Mouse (Mus musculus) G1E (cell line): ENCODE results near the gene Timp3. TPM values are rescaled to one million over a fixed set of nuclear protein-coding genes. Genes with fewer than 3 reads are reported as not detected.
A peak's percentile ranks its signal among the peaks of the same experiment; 100 is the strongest.

Experiments
- ATAC-seq: 2 replicates; pipeline ENCODE4 v1.8.0; 2016; ENCODE audit warnings: mild to moderate bottlenecking; ENCODE audit not compliant: insufficient number of reproducible peaks, poor library complexity, low FRiP score, severe bottlenecking; ENCODE audit errors: extremely low read depth
- DNase-seq: peaks from one replicate; pipeline ENCODE4 v3.0.0; 2012; ENCODE audit warnings: low spot score
- H3K27me3 ChIP-seq: 2 replicates; pipeline ENCODE4 v1.6.1; 2012; ENCODE audit warnings: mild to moderate bottlenecking, low read length, inconsistent platforms; ENCODE audit not compliant: insufficient read depth
- H3K36me3 ChIP-seq: replicated peaks from 2 replicates; pipeline ENCODE3; 2012; ENCODE audit warnings: mild to moderate bottlenecking, inconsistent platforms
- H3K4me1 ChIP-seq: 2 replicates; pipeline ENCODE4 v1.6.1; 2012; ENCODE audit warnings: low read depth, low read length, inconsistent platforms, mixed read lengths; ENCODE audit not compliant: insufficient read depth
- H3K4me3 ChIP-seq: 2 replicates; pipeline ENCODE4 v1.5.1; 2012; ENCODE audit warnings: low read depth, mild to moderate bottlenecking, inconsistent platforms, low read length, moderate library complexity, mixed read lengths
- H3K9me3 ChIP-seq: replicated peaks from 2 replicates; pipeline ENCODE4 v1.6.1; 2012; ENCODE audit warnings: inconsistent platforms
- CTCF ChIP-seq: IDR thresholded peaks from 2 replicates; pipeline ENCODE4 v1.5.1; 2012; ENCODE audit warnings: low read depth, low read length, inconsistent platforms, mixed read lengths
- GATA1 ChIP-seq: IDR thresholded peaks from 2 replicates; pipeline ENCODE4 v1.6.1; 2012; ENCODE audit warnings: borderline replicate concordance, low read length, inconsistent platforms, mixed read lengths
- GATA2 ChIP-seq: IDR thresholded peaks from 2 replicates; pipeline ENCODE4 v1.6.1; 2012; ENCODE audit warnings: low read depth, low read length, inconsistent platforms, borderline replicate concordance
- POLR2AphosphoS5 ChIP-seq: IDR thresholded peaks from 2 replicates; pipeline ENCODE4 v1.6.1; 2012; ENCODE audit warnings: low read depth, low read length, inconsistent platforms; ENCODE audit not compliant: insufficient replicate concordance
- TAL1 ChIP-seq: conservative IDR thresholded peaks from 2 replicates; pipeline ENCODE4 v1.6.1; 2012; ENCODE audit warnings: low read depth, low read length, inconsistent platforms, mixed read lengths
- polyA plus RNA-seq: library from polyadenylated mRNA; stranded (reverse); fragments of >175 nt; gene quantifications from 2 replicates; pipeline ENCODE4 v1.2.3, GENCODE M21; 2012
- total RNA-seq, 2 experiments: library from RNA; stranded (forward) in 1 of 2; stranded (reverse) in 1 of 2; fragments of 200-1000 nt in 1 of 2; fragments of >200 nt in 1 of 2; fragmentation: Nextera tagmentation in 1 of 2; gene quantifications; 2 replicates each; pipeline ENCODE4 v1.2.3; 2014 to 2017

Timp3 gene
- total and polyA plus RNA-seq, 3 experiments: 15.0 to 110 (median 15.7) TPM

DNA sequence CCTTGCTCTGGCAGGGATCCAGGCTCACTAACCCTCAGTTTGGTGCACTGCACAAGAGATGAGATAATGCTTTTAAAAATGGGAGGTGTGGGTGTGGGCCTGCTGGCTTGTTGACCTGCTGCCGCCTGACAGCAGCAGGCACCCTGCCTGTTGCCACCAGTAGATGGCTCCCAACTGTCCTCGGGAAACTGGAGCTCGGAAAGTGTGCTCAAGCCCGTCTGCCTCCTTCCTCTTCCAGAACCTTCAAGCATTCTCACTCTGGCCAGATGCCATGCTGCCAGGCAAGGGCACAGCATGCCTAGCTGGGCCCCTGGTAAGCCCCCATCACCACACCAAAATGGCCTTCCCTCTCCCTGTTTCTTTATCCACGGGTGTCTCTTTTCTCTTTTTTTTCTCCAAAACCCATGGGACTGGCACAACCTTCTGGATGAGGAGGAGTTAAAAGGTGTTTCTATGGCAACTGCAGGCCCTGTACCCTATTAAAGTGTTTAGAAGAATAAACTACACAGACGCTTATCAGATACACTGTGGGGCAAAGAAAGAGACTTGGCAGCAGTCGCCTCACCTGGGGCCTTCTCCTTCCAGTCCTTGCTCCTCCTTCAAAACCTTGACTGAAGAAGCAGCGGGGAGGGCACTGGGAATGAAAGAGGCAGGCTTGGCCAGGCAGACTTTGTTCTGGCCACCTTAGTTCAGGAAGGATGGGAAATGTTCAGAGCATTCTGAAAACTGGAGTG is 2.8 kb downstream of the Timp3 start:
- Histone ChIP-seq H3K36me3 (peaks cover 33% of the 10 kb centered on the region), H3K27me3 (no peaks in the 10 kb centered on the region; the same call in 1 of the 2 replicates), H3K4me3 (peak overlapping the region; percentile 61; the same call in 1 of the 2 replicates), H3K4me1 (peaks cover 40% of the 10 kb centered on the region), H3K9me3 (peaks cover 5% of the 10 kb centered on the region)
- DNase-seq (peak; percentile 65), ATAC-seq (peak; percentile 79)
- peak; percentile 19; the same call in 1 of the 2 replicates for TF ChIP-seq CTCF
- no peak for TF ChIP-seq POLR2AphosphoS5
- no peak for TF ChIP-seq GATA1
- TF ChIP-seq TAL1: no peak
- no peak for TF ChIP-seq GATA2

DNA sequence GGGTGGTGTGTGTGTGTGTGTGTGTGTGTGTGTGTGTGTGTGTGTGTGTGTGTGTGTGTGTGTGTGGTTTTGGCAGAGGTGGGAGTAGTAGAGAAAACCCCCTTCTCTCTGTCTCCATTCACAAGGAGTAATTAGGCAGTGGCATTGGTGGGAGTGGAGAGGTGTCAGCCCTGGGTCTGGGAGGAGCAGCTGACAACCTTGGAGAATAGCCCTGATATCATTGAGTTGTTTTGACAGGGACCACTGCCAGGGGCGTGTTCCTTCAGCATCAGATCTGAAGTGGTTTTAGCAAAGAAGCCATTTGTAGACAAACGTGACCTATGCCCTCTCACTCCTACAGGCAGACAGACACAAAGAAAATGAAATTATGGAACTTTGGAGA is 3.3 kb downstream of the Timp3 start:
- ATAC-seq: no peak
- peaks cover 5% of the 10 kb centered on the region for H3K9me3 ChIP-seq
- TF ChIP-seq CTCF (no peak), GATA2 (no peak), GATA1 (no peak), TAL1 (no peak), POLR2AphosphoS5 (no peak)
- DNase-seq: no peak
- H3K4me3 ChIP-seq: peak overlapping the region; percentile 61; the same call in 1 of the 2 replicates
- peaks cover 43% of the 10 kb centered on the region for H3K4me1 ChIP-seq
- H3K27me3 ChIP-seq: no peaks in the 10 kb centered on the region; the same call in 1 of the 2 replicates
- peaks cover 38% of the 10 kb centered on the region for H3K36me3 ChIP-seq

DNA sequence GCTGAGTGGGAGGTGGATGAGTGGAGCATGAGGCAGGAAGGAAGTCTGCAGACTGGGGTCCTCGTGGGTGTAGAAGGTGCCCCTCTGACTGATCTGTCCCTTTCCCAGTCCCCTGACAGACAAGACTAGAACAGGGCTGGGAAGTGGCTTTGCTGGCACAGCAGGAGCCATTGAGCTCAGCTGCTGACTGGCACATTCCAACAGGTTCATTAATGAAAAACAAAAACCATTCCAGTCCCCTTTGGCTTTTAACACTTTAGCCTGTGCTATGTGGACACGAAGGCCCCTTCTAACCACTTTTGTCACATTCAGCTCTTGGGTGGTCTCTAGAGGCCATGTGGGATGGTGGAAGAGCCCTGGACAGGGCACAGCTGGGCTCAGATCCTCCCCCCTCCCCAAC is 4.4 kb downstream of the Timp3 start:
- ATAC-seq: no peak
- DNase-seq: no peak
- Histone ChIP-seq H3K36me3 (peaks cover 49% of the 10 kb centered on the region), H3K27me3 (no peaks in the 10 kb centered on the region; the same call in 1 of the 2 replicates), H3K4me1 (peaks cover 43% of the 10 kb centered on the region), H3K4me3 (peak overlapping the region; percentile 23; the same call in 1 of the 2 replicates), H3K9me3 (peaks cover 5% of the 10 kb centered on the region)
- TF ChIP-seq CTCF: no peak
- no peak for TF ChIP-seq TAL1
- TF ChIP-seq POLR2AphosphoS5: no peak
- no peak for TF ChIP-seq GATA1
- no peak for TF ChIP-seq GATA2

DNA sequence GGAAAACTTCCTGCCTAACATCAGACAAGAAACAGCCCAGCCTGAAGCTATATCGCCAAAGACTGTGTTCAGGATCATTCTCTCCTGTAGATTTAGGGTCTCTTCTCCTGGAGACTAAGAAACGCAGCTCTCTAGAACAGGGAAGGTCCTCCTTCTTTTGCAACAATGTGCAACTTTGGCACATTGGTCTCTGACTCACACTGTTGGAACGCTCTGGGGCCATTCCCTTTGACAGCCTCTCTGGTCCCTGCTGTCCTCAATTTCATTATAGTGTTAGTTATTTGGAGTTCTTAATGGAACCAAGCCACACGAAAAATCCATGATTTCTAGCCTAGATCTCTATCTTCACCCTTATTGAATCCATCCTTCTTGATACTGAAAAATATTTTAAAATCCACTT is 7.1 kb downstream of the Timp3 start:
- H3K9me3 ChIP-seq: no peaks in the 10 kb centered on the region; the same call in 1 of the 2 replicates
- peaks cover 32% of the 10 kb centered on the region for H3K4me1 ChIP-seq
- H3K27me3 ChIP-seq: no peaks in the 10 kb centered on the region
- TF ChIP-seq GATA1 (no peak), GATA2 (no peak), TAL1 (no peak), CTCF (no peak), POLR2AphosphoS5 (no peak)
- H3K36me3 ChIP-seq: peaks cover 66% of the 10 kb centered on the region
- H3K4me3 ChIP-seq: no peak overlapping the region
- DNase-seq (no peak), ATAC-seq (no peak)

DNA sequence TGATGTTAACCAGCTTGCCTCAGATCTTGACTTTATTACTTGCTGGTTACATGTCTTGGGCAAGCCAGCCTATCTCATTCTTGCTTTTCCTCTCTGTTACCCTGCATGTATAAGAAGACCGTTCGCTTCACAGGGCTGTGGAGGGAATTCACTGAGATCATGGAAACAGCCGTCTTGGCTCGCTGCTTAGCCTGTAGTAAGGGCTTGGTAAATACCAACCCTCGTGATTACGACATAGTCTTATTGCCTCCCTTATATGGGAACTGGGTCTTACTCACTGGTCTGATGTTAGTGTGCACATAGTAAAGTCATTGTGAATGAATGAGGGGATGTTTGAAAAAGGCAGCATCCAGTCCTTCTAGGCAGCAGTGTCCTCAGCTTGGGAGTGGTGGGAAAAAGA is 10.4 kb downstream of the Timp3 start:
- no peaks in the 10 kb centered on the region for H3K27me3 ChIP-seq
- ATAC-seq: no peak
- H3K9me3 ChIP-seq: no peaks in the 10 kb centered on the region
- peaks cover 17% of the 10 kb centered on the region for H3K4me1 ChIP-seq
- TF ChIP-seq CTCF (no peak), POLR2AphosphoS5 (no peak), GATA1 (no peak), GATA2 (no peak), TAL1 (no peak)
- no peak for DNase-seq
- H3K36me3 ChIP-seq: peaks cover 79% of the 10 kb centered on the region
- no peak overlapping the region for H3K4me3 ChIP-seq

DNA sequence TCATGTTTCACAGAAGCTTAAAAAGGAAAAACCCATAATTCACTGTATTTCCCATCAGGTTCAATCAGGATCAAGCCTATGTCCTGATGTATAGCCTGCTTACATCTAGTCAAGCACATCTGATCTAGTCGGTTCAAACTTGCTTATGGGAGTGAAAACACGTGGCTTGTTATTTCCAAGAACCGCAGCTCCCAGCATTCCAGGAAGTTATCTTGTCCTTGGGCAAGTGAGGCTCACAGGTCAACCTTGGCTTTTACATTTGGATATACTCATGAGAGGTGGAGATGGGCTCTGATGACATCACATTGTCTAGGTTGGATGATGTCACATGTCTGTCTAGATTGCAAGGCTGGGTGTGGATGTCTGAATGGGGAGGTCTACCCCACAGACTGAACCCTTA is 12.8 kb downstream of the Timp3 start:
- ATAC-seq: no peak
- TF ChIP-seq GATA2 (no peak), TAL1 (no peak), CTCF (no peak), GATA1 (no peak), POLR2AphosphoS5 (no peak)
- peaks cover 80% of the 10 kb centered on the region for H3K36me3 ChIP-seq
- no peaks in the 10 kb centered on the region for H3K27me3 ChIP-seq
- H3K4me1 ChIP-seq: peaks cover 14% of the 10 kb centered on the region
- no peak overlapping the region for H3K4me3 ChIP-seq
- no peak for DNase-seq
- H3K9me3 ChIP-seq: no peaks in the 10 kb centered on the region

DNA sequence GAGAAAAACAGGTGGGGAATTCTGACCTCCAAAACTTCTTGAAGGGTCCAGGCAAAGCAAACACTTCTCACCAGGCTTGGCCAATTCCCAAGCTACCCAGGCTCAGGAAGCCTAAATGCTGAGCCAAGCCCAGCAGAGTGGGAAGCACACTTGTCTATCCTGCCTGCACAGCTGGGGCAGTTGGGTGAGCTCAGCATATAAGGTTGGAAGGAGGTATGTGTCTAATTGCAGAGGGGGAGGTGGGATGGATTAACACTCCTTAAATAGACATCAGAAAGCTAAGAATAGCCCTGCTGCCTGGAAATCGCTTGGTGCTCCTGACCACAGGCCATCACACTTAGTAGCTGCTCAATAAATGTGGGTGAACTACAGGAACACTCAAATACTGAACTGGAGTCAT is 13.3 kb downstream of the Timp3 start:
- DNase-seq (no peak), ATAC-seq (no peak)
- Histone ChIP-seq H3K4me1 (peaks cover 9% of the 10 kb centered on the region), H3K36me3 (peaks cover 77% of the 10 kb centered on the region), H3K27me3 (no peaks in the 10 kb centered on the region), H3K4me3 (no peak overlapping the region), H3K9me3 (no peaks in the 10 kb centered on the region)
- TF ChIP-seq GATA2: no peak
- no peak for TF ChIP-seq POLR2AphosphoS5
- TF ChIP-seq TAL1: no peak
- TF ChIP-seq CTCF: no peak
- no peak for TF ChIP-seq GATA1
